10 mouse cellular contexts compared by ENCODE assay signal in the genomic region with DNA sequence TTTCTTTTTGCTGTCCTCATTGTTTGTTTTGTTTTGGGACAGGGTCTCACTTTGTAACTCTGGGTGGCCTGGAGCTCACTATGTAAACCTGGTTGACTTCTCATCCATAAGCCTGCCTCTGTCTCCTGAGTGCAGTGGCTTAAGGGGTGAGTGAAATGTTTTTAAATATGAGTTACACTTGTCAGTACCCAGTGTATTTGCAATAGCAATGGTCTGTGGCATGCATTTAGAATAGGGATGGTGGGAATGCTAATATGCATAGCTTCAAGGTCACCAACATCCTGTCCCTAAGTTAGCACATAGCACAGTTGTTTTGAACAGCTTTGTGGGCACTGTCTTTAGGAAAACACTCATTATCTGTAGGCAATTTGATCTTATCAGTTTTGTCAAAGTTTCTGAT. TPM values are rescaled to one million over a fixed set of nuclear protein-coding genes. Genes with fewer than 3 reads are reported as not detected.
DNase-seq lines count a peak whose midpoint lies in the region; ATAC-seq and TF ChIP-seq lines count a peak whose summit lies in the region.
"Had no signal": no experiment of that assay in that cellular context is flagged by ENCODE, and none has a peak within 500 bp of the region (broad histone marks: within the 10 kb centered on the region; RNA-seq: fewer than 3 reads in every experiment).

No protein-coding gene starts in this region.

- H3K36me3 ChIP-seq in kidney, adult 2 months (ENCODE audit: control insufficient read depth, insufficient read depth, low read length), result no peaks in the 10 kb centered on the region
- H3K36me3 ChIP-seq in kidney, embryonic 14.5 days (ENCODE audit: control insufficient read depth, insufficient read depth, low read length), result no peaks in the 10 kb centered on the region
- H3K36me3 ChIP-seq in midbrain, embryonic 14.5 days (ENCODE audit: control insufficient read depth, insufficient read depth, low read length), result no peaks in the 10 kb centered on the region
- H3K36me3 ChIP-seq in midbrain, embryonic 10.5 days, result no peaks in the 10 kb centered on the region
- H3K36me3 ChIP-seq in hindbrain, embryonic 14.5 days (replicated peaks; ENCODE audit: control insufficient read depth, insufficient read depth), result no peaks in the 10 kb centered on the region
- no peaks in the 10 kb centered on the region for H3K36me3 ChIP-seq in stomach, postnatal 0 days (ENCODE audit: control insufficient read depth, insufficient read depth, low read length)
- H3K36me3 ChIP-seq: neural tube, embryonic 12.5 days had no signal

- no peak for ATAC-seq in kidney, embryonic 14.5 days (ENCODE audit: low FRiP score, low TSS enrichment)
- no peak for ATAC-seq in midbrain, embryonic 14.5 days (ENCODE audit: low FRiP score, low TSS enrichment)
- ATAC-seq in hindbrain, embryonic 14.5 days (ENCODE audit: low FRiP score), result no peak
- ATAC-seq in stomach, postnatal 0 days (ENCODE audit: low FRiP score, low TSS enrichment), result no peak

- no peak overlapping the region for H3K4me3 ChIP-seq in kidney, adult 2 months (ENCODE audit: insufficient read depth, low read depth, low read length)
- no peak overlapping the region for H3K4me3 ChIP-seq in kidney, embryonic 14.5 days (ENCODE audit: low read length)
- no peak overlapping the region for H3K4me3 ChIP-seq in midbrain, embryonic 14.5 days (replicated peaks; ENCODE audit: low read depth, low read length)
- H3K4me3 ChIP-seq in midbrain, embryonic 10.5 days, result no peak overlapping the region
- H3K4me3 ChIP-seq in hindbrain, embryonic 14.5 days (replicated peaks; ENCODE audit: low read length), result no peak overlapping the region
- H3K4me3 ChIP-seq in stomach, postnatal 0 days (ENCODE audit: low read depth, low read length), result no peak overlapping the region
- H3K4me3 ChIP-seq: erythroblast, embryonic 14.5 days; neural tube, embryonic 12.5 days had no signal

- H3K4me1 ChIP-seq in kidney, adult 2 months (ENCODE audit: control insufficient read depth, insufficient read depth, low read length), result peaks cover 44% of the 10 kb centered on the region
- peaks cover 9% of the 10 kb centered on the region; the same call in 1 of the 2 replicates for H3K4me1 ChIP-seq in kidney, embryonic 14.5 days (ENCODE audit: control insufficient read depth, insufficient read depth, low read length)
- no peaks in the 10 kb centered on the region; the same call in 1 of the 2 replicates for H3K4me1 ChIP-seq in midbrain, embryonic 14.5 days (ENCODE audit: control insufficient read depth, insufficient read depth, low read length)
- peaks cover 21% of the 10 kb centered on the region for H3K4me1 ChIP-seq in midbrain, embryonic 10.5 days
- H3K4me1 ChIP-seq in hindbrain, embryonic 14.5 days (replicated peaks; ENCODE audit: control insufficient read depth, insufficient read depth, low read length), result peaks cover 12% of the 10 kb centered on the region
- 0 out of 2 replicates have a peak, but pooled peaks cover 5% of the 10 kb centered on the region for H3K4me1 ChIP-seq in stomach, postnatal 0 days (replicated peaks; ENCODE audit: control insufficient read depth, insufficient read depth)

- no peak for TF ChIP-seq POLR2A in kidney, adult 2 months (IDR thresholded peaks at IDR 0.05; ENCODE audit: low read depth, low read length)

- no peak overlapping the region for H3K9ac ChIP-seq in kidney, embryonic 14.5 days (ENCODE audit: low read depth, low read length)
- H3K9ac ChIP-seq in midbrain, embryonic 14.5 days (replicated peaks; ENCODE audit: low read length), result no peak overlapping the region
- H3K9ac ChIP-seq in hindbrain, embryonic 14.5 days, result no peak overlapping the region
- no peak overlapping the region for H3K9ac ChIP-seq in stomach, postnatal 0 days (ENCODE audit: low read length)
- H3K9ac ChIP-seq: neural tube, embryonic 12.5 days had no signal

- peak; percentile 51 for DNase-seq in kidney, adult 2 months
- no peak for DNase-seq in midbrain, embryonic 14.5 days
- DNase-seq in midbrain, embryonic 10.5 days (ENCODE audit: low spot score), result no peak
- DNase-seq in hindbrain, embryonic 14.5 days (ENCODE audit: low spot score), result no peak
- no peak for DNase-seq in stomach, postnatal 0 days (ENCODE audit: low spot score)
- DNase-seq in left cerebral cortex, adult 18-20 months (ENCODE audit: low spot score in 2 of 2), result no peak

- H3K4me2 ChIP-seq in kidney, embryonic 14.5 days (replicated peaks; ENCODE audit: low read depth, low read length), result no peak overlapping the region
- no peak overlapping the region for H3K4me2 ChIP-seq in midbrain, embryonic 14.5 days (ENCODE audit: low read length)
- H3K4me2 ChIP-seq in hindbrain, embryonic 14.5 days (replicated peaks), result no peak overlapping the region
- H3K4me2 ChIP-seq in stomach, postnatal 0 days (replicated peaks; ENCODE audit: low read depth), result no peak overlapping the region
- H3K4me2 ChIP-seq: neural tube, embryonic 12.5 days had no signal

- peak overlapping the region; percentile 98 for H3K27ac ChIP-seq in kidney, adult 2 months (ENCODE audit: insufficient read depth, low read depth, low read length)
- no peak overlapping the region for H3K27ac ChIP-seq in kidney, embryonic 14.5 days (ENCODE audit: low read depth, low read length)
- H3K27ac ChIP-seq in midbrain, embryonic 14.5 days (replicated peaks; ENCODE audit: low read depth, low read length), result peak overlapping the region; percentile 50; the same call in 1 of the 2 replicates
- H3K27ac ChIP-seq in midbrain, embryonic 10.5 days (replicated peaks), result no peak overlapping the region
- H3K27ac ChIP-seq in hindbrain, embryonic 14.5 days, result peak overlapping the region; percentile 54; the same call in 1 of the 2 replicates
- H3K27ac ChIP-seq in stomach, postnatal 0 days (replicated peaks), result peak overlapping the region; percentile 87
- H3K27ac ChIP-seq: neural tube, embryonic 12.5 days had no signal

- no peak for TF ChIP-seq EP300 in stomach, postnatal 0 days (optimal IDR thresholded peaks at IDR 0.05)

- no peaks in the 10 kb centered on the region for H3K27me3 ChIP-seq in kidney, adult 2 months (replicated peaks; ENCODE audit: control insufficient read depth, insufficient read depth, low read length)
- no peaks in the 10 kb centered on the region for H3K27me3 ChIP-seq in kidney, embryonic 14.5 days (ENCODE audit: control insufficient read depth, insufficient read depth, low read length)
- H3K27me3 ChIP-seq in midbrain, embryonic 14.5 days (ENCODE audit: control insufficient read depth, insufficient read depth, low read length), result no peaks in the 10 kb centered on the region
- no peaks in the 10 kb centered on the region for H3K27me3 ChIP-seq in midbrain, embryonic 10.5 days (ENCODE audit: low read depth, poor library complexity, severe bottlenecking)
- no peaks in the 10 kb centered on the region for H3K27me3 ChIP-seq in hindbrain, embryonic 14.5 days (ENCODE audit: control insufficient read depth, insufficient read depth, low read length)
- no peaks in the 10 kb centered on the region for H3K27me3 ChIP-seq in stomach, postnatal 0 days (ENCODE audit: control insufficient read depth, insufficient read depth, low read length)
- H3K27me3 ChIP-seq: neural tube, embryonic 12.5 days had no signal

- no peak for TF ChIP-seq CTCF in kidney, adult 2 months (conservative IDR thresholded peaks at IDR 0.05; ENCODE audit: insufficient read depth, insufficient read length, low read depth, low read length)
- no peak for TF ChIP-seq CTCF in stomach, postnatal 0 days (IDR thresholded peaks at IDR 0.05; ENCODE audit: low read depth)

- no peaks in the 10 kb centered on the region for H3K9me3 ChIP-seq in kidney, embryonic 14.5 days (ENCODE audit: control insufficient read depth, low read length)
- no peaks in the 10 kb centered on the region for H3K9me3 ChIP-seq in midbrain, embryonic 14.5 days (ENCODE audit: control insufficient read depth, low read length)
- no peaks in the 10 kb centered on the region for H3K9me3 ChIP-seq in midbrain, embryonic 10.5 days (replicated peaks)
- H3K9me3 ChIP-seq in hindbrain, embryonic 14.5 days (ENCODE audit: control insufficient read depth, low read length), result no peaks in the 10 kb centered on the region
- H3K9me3 ChIP-seq in stomach, postnatal 0 days (ENCODE audit: control insufficient read depth, low read length), result no peaks in the 10 kb centered on the region

RNA-seq across cellular contexts. Expression of a gene that starts 21.2 kb away (rescaled TPM):
- polyA plus RNA-seq in kidney, adult 2 months (2012; rRNA removed), result 253 and 260 TPM in 2 replicates
- polyA plus RNA-seq in kidney, embryonic 14.5 days (2014; fragmentation: Nextera tagmentation; extraction: Ambion mirVana), result 1.4 and 2.9 TPM in 2 replicates
- polyA plus RNA-seq in midbrain, embryonic 14.5 days (2014; fragmentation: Nextera tagmentation; extraction: Ambion mirVana), result 44.5 and 51.9 TPM in 2 replicates
- polyA plus RNA-seq in midbrain, embryonic 10.5 days (2016; fragmentation: Nextera tagmentation; extraction: Ambion mirVana), result 2.7 and 3.7 TPM in 2 replicates
- polyA plus RNA-seq in hindbrain, embryonic 14.5 days (2014; fragmentation: Nextera tagmentation; extraction: Ambion mirVana), result 47.0 and 53.8 TPM in 2 replicates
- polyA plus RNA-seq in stomach, postnatal 0 days (2015; fragmentation: Nextera tagmentation; extraction: Ambion mirVana), result 6.6 and 7.6 TPM in 2 replicates
- total RNA-seq in left cerebral cortex, adult 18-20 months (2021), result 10 to 100 TPM; 46.6 to 54.5 TPM
- polyA plus RNA-seq: erythroblast, embryonic 14.5 days had no signal

RNA-seq across cellular contexts. Expression of a gene that starts 45.1 kb away (rescaled TPM):
- polyA plus RNA-seq in kidney, adult 2 months (2012; rRNA removed), result 131 and 170 TPM in 2 replicates
- polyA plus RNA-seq in kidney, embryonic 14.5 days (2014; fragmentation: Nextera tagmentation; extraction: Ambion mirVana), result 5.3 and 9.3 TPM in 2 replicates
- 13.9 and 14.2 TPM in 2 replicates for polyA plus RNA-seq in midbrain, embryonic 14.5 days (2014; fragmentation: Nextera tagmentation; extraction: Ambion mirVana)
- polyA plus RNA-seq in midbrain, embryonic 10.5 days (2016; fragmentation: Nextera tagmentation; extraction: Ambion mirVana), result 4.2 and 4.9 TPM in 2 replicates
- polyA plus RNA-seq in hindbrain, embryonic 14.5 days (2014; fragmentation: Nextera tagmentation; extraction: Ambion mirVana), result 15.7 and 16.2 TPM in 2 replicates
- 4.1 and 4.2 TPM in 2 replicates for polyA plus RNA-seq in stomach, postnatal 0 days (2015; fragmentation: Nextera tagmentation; extraction: Ambion mirVana)
- 10 to 100 TPM; 23.9 to 24.8 TPM for total RNA-seq in left cerebral cortex, adult 18-20 months (2021)
- total RNA-seq: MEL had no signal
- polyA plus RNA-seq: erythroblast, embryonic 14.5 days had no signal

Comparison
In these comparisons a context has a peak if more than half of its experiments do, and no peak if none do; other contexts are left out.
1. H3K27ac ChIP-seq: peak in kidney, adult 2 months (single experiment), midbrain, embryonic 14.5 days (single experiment), hindbrain, embryonic 14.5 days (single experiment) and stomach, postnatal 0 days (single experiment); none in kidney, embryonic 14.5 days (single experiment) and midbrain, embryonic 10.5 days (single experiment).